Mouse (Mus musculus) fat pad, adult 2 months (tissue): ENCODE results near the gene Zfp788.
"Not testable (repeated sequence)": the region's sequence is repeated elsewhere in the genome, so short reads cannot be mapped to it uniquely, and the experiment has no call there.

ENCODE experiments used
- DNase-seq: peaks from one replicate; pipeline ENCODE4 v3.0.0-alpha.2; 2011; ENCODE audit warnings: low read depth, low spot score; ENCODE audit errors: extremely low read depth

Zfp788 gene

GRCm38 (mm10) chr7:41632409-41633220 is at the start of gene Zfp788:
Zfp788 (plus strand) TSS chr7:41633203.
- DNase-seq = peak; percentile 54

DNA sequence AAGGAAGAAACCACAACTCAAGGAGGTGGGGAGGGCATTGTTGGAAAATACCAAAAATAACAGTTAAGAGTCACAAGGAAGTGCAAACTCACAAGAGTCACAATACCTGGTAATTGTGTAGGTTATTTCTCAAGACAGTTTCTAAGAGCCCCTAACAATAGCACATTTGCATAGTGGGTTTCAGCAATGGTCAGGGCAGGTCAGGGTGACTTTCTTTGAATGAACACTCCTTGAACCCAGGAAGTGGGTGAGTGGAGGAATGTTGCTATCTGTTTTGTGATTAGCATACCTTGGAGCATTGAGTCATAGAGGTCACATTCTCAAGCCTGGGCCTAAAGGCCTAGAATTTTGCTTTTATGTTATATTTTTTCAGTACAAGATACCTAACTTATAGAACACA is 45.2 kb upstream of the Zfp788 start:
- not testable (repeated sequence) for DNase-seq

GRCm38 (mm10) chr7:41598615-41599014 is 34.4 kb upstream of the Zfp788 start:
- DNase-seq = no peak

DNA sequence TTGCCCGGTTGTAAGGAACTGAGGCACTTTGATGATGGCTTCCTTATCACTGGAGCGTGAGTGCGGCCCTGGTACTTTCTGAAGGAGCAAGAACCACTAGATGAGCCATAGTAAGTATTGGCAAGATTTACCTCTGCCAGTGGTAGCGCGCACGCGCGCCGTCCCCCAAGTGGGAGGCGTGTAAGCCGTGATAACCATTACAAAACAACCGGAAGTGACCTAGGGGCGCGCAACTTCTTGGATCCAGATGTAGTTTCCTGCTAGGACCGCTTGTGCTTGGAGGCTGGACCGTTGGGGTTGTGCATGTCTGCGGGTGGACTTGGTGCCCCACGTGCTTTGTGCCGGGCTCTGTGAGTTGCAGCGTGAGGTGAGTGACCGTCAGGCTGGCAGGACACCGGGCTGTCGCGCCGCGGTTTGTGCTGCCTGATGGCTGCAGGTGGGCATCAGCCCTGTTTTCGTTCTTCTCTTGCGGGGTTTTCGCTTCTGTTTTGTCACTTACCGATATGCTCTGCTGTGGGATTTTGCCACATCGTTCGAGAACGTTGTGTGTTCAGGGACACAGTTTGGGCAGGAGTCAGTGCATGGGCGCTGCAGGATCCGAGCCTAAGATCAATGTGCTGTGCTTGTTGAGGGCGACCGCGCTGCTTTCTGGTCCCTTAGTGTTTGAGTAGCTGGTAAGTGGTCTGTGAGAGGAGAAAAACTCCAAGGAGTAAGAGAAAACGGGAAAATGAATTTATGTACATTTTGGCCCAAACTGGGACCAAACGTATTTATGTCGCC is 33.8 kb upstream of the Zfp788 start, which contains the start of gene 2610021A01Rik:
TSS of gene 2610021A01Rik (plus strand) at position 197 of the 780 bp plus-strand sequence.
- peak; percentile 47 for DNase-seq

DNA sequence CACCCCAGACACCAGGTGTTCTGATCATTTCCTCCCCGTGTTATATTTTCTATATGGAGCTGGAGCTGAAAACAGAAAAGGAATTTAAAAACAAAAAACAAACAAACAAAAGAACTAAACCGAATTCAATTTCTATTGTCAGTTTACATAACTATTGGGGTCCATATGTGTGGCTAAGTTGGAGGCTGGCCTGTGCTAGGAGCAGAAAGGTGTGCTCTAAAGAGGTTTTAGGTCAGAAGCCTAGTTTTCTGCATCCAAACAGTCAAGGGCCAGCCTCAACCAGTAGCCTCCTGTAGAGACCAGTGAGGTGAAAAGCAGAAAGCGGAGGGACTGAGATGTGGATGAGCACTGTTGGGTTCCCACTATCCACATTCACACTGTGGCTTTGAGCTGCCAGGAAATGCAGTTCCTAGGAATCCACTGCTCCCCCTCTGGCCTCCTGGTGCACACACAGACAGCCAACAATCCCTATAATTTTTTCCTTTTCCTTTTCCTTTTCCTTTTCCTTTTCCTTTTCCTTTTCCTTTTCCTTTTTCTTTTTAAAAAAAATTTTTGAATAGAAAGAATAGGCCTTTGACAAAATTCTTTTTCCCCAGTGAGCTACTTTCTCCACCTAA is 33.0 kb upstream of the Zfp788 start:
- no peak for DNase-seq

DNA sequence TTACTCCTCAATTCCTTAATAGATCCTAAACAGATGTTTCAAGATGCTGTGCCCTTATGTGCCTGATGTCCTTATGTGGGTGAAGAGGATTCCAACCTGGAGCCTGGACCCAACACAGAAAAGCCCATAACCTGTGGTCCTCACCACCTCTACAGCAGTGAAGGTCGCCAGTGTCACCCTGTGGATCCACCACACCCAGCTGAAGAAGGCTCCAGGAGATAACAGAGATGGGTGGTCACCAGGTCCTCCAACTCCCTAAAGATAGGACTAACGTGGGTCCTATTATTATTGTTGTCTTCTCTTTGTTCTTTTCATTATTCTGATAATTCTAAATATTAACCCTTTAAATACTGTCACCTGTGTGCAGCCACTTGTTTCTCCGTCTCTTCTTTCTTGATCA is 21.3 kb upstream of the Zfp788 start:
- no peak for DNase-seq

GRCm38 (mm10) chr7:41616241-41616640 is 16.8 kb upstream of the Zfp788 start:
- not testable (repeated sequence) for DNase-seq

- peak; percentile 46 for DNase-seq
These were observed 400 bp downstream of the Zfp788 start for GRCm38 (mm10) chr7:41633221-41633984.

DNA sequence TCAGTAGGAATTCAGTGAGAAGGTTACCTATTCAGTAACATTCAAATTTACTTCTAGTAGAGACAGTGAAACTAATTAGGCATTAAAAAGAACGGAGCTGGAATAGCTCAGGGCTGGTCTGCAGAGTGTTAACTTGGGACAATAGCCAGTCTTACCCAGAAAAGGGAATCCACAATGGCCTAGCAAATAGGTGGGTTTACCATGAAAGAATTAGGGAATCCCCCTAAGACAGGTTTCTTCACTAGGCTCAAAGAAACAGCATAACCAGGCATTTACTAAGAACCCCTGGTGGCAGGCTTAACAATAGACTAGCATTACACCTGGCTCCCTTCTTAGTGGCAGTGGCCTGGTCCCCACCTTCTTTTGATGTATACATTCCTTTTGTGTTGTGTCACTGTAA is 41.3 kb downstream of the Zfp788 start:
- not testable (repeated sequence) for DNase-seq
